Mouse (Mus musculus) urinary bladder, postnatal 10 days (tissue): ENCODE results near the gene Slc39a11.

Source experiments
- DNase-seq: peaks from one replicate; pipeline ENCODE4 v3.0.0; 2022; ENCODE audit warnings: low spot score

Gene Slc39a11

DNA sequence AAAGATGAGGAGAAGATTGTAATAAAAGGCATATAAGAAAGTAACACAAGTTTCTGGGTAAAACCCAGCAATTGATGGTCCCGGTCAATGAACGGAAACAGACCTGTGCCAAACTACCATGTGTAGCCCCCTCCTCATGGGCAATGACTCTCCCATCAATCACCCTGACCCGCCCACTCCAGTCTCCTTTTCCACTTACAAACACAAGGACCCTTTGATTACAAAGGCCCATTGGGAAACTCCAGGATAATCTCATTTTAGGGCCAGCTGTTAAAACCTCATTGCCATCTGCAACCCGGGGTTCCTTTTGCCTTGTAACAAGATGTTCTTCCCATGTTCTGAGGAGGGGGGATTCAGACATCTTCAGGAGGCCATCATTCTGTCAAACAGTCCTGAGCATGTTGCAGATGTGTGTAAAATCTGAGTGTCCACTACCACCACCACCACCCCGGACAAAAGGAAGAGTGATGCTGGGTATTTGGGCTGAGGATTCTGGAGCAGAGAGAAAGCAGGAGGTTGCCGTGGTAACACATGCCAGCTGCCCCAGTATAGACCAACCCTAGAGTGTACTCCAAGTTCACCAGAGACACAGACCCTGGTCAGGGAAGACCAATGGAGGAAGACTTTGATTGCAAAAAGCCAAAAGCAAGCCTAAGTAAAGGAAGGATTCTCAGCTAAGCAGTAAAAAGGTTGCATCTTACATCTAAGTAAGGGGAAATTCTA lies 419.3 kb downstream of the Slc39a11 start:
- DNase-seq, result no peak

- no peak for DNase-seq
These were observed 424.1 kb downstream of the Slc39a11 start for GRCm38 (mm10) chr11:113225748-113226147.

GRCm38 (mm10) chr11:113223756-113224323 lies 426.0 kb downstream of the Slc39a11 start:
- no peak for DNase-seq

DNA sequence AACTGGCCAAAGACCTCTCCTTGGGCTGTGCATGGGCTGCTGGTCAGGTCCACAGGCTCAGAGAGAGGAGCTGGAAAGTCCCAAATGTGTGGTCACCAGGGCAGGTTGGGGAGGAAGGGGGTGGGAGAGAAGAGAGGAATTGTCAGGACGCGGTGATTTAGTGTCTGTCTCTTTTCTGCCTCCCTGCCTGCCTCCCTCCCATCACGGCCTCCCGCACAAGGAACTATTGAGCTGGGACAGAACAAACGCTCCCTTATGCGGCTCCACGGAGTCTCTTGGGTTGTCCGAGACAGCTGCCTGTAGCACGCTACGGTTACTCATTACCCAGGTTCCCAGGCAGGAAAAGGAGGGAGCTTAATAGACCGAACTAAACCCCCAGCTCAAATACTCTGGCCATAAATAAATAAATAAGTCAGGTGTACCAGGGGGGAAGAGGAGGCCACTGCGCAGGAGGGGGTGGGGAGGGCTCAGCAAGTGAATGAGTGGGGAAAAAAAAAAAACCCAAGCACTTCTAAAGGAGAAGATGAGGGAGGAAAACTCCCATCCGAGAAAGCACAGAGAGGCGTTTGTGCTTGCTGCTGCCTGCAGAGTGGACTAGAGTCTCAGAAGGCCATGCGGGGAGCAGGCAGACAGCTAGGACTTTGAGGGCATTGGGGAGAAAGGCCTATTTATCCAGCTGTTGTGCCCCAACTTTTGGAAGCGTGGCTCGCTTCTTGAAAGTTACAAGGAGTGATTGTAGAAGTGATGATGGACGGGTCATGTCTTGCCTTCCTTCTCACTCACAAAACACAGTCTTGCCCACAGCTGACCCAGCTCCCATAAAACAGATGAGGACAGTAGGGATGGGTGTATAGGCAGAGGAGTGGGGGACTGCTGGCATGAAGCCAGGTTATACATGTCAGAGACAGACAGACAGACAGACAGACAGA lies 428.3 kb downstream of the Slc39a11 start:
- no peak for DNase-seq

DNA sequence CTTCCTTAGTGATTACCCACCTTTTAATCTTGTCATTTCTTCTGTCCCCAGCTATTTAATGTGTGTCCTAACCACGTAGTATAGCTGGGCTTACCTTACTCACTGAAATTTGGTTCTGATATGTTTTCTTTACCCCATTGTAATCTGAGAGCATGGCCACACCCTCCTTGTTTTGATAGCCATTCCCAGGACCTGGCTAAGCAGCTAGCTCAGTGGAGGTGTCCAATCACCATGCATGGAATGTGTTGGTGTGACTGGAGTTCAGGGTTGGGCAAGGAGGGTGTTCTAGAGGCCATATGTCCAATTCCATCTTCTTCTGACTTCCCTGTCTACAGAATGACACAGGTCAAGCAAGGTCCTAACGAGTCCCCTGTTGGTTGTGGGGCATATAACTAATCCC lies 429.2 kb downstream of the Slc39a11 start:
- DNase-seq, result no peak

- no peak for DNase-seq
These were observed 435.1 kb downstream of the Slc39a11 start for GRCm38 (mm10) chr11:113214741-113215140.

GRCm38 (mm10) chr11:113212390-113213025 lies 437.4 kb downstream of the Slc39a11 start:
- no peak for DNase-seq

- no peak for DNase-seq
These were observed 440.5 kb downstream of the Slc39a11 start for GRCm38 (mm10) chr11:113209220-113209878.

GRCm38 (mm10) chr11:113208521-113209072 lies 441.3 kb downstream of the Slc39a11 start:
- DNase-seq, result no peak

GRCm38 (mm10) chr11:113207966-113208365 lies 441.9 kb downstream of the Slc39a11 start:
- DNase-seq, result no peak

GRCm38 (mm10) chr11:113206099-113206498 lies 443.8 kb downstream of the Slc39a11 start:
- no peak for DNase-seq

- DNase-seq, result no peak
These were observed 446.9 kb downstream of the Slc39a11 start for GRCm38 (mm10) chr11:113203008-113203407.

- DNase-seq, result peak; percentile 39
These were observed 448.3 kb downstream of the Slc39a11 start for GRCm38 (mm10) chr11:113201470-113201997.

DNA sequence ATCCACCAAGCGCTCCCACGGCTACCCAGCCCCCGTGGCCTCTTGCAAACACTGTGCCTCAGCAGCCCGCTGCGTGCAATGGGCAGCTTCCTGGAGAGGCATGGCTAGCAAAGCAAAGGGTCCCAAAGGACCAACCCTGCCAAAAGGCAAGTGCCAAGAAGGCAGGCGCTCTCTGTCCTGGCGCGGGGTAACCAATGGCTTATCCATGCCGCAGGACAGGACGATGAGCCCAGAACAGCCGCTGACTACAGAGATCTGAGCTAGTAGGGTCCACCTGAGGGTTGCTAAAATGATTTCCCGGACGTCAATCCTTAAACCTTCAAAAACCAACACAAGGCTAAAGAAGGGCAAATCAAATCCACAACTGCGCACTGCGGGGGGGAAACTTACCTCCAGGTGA lies 449.0 kb downstream of the Slc39a11 start:
- DNase-seq, result no peak

DNA sequence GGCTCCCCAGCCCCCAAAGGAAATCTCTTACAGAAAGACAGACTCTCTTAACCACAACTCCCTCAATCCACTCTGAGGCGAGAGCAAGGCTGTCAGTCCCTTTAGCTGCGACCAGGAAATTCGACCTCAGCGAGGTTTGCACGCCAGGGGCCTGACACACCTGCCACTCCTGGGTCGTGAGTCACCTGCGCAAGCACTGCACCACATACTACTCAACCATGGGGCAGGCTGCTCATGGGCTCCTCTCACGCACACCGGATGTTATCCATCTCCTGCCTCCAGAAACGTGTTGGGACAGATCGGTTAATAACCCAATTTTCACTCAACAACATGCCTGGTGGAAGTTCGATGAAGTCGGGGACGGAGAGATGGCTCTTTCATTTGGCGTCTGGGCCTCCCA lies 451.3 kb downstream of the Slc39a11 start:
- DNase-seq, result no peak

- no peak for DNase-seq
These were observed 452.3 kb downstream of the Slc39a11 start for GRCm38 (mm10) chr11:113197624-113198023.

DNA sequence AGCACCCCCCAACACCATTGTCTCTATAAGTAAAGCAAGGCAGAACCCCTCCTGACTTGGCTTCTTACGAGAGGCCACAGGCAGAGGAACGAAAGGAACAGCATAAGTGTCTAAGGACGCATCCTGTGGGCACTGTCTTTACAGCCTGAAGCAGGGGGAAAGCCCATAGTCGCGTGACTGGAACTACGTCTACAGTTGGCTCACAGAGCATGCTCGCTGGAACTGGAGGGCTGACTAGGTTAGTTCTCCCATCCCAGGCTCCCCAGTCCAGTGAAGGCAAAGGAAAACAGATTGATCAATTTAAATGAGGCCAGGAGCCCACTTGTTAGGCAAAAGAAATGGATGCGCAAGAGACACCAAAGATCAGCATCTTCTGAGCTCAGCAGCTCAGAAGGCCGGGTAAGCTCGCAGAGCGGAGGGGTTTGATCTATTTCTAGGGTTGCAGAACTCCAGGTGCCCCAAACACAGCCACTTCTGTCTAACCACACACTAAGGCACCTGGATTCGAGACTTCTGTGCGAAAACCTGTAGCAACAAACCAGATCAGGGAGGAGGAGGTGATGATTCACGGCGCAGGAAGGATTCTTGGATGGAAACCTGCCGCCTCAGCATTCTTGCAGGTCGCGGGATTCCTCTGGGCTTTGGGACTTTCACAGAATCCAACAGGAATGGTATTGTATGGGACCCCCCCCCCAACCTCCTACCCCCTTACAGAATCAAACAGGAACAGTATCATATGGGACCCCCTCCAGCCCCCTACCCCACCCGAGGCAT lies 453.5 kb downstream of the Slc39a11 start:
- DNase-seq, result no peak
